Mouse (Mus musculus): Measurements from ENCODE around the gene Catsperb. TPM values are rescaled to one million over a fixed set of nuclear protein-coding genes. Genes with fewer than 3 reads are reported as not detected.

Gene Catsperb
- polyA plus RNA-seq, 1 experiment from 2014 or later: not detected

- ATAC-seq (ENCODE audit: insufficient number of reproducible peaks, insufficient read depth, low FRiP score, low read depth): no peak
- WGBS: 87% methylated on average over 2 of the region's 2 CpGs
- H3K27ac ChIP-seq (ENCODE audit: low read length): no peak overlapping the region
Observed at GRCm38 (mm10) chr12:101667502-101667901, 263.0 kb downstream of the Catsperb start.

More at GRCm38 (mm10) chr12:101667502-101667901, 263.0 kb downstream of the Catsperb start:
- Histone ChIP-seq H3K4me1 (ENCODE audit: control insufficient read depth, insufficient read depth, low read length) (no peaks in the 10 kb centered on the region), H3K36me3 (ENCODE audit: control insufficient read depth, insufficient read depth, low read length) (no peaks in the 10 kb centered on the region), H3K4me3 (ENCODE audit: low read depth, low read length) (no peak overlapping the region), H3K27me3 (ENCODE audit: control insufficient read depth, insufficient read depth, low read length) (no peaks in the 10 kb centered on the region), H3K9ac (replicated peaks; ENCODE audit: low read depth, low read length) (no peak overlapping the region), H3K4me2 (replicated peaks; ENCODE audit: low read depth, low read length) (no peak overlapping the region), H3K9me3 (ENCODE audit: control insufficient read depth, low read depth, low read length) (no peaks in the 10 kb centered on the region)

Small RNA genes within 50 kb of the gene (microRNA-seq; reads per million reads assigned to microRNA genes)
- not detected for gene Gm24542
